Mouse (Mus musculus) left cerebral cortex, postnatal 4 days (tissue): ENCODE data around the gene Slc52a3. TPM values are rescaled to one million over a fixed set of nuclear protein-coding genes. Genes with fewer than 3 reads are reported as not detected.

Experiments
- DNase-seq: peaks from one replicate; pipeline ENCODE4 v3.0.0-alpha.2; 2022
- intact Hi-C: fragments of 180-260 bp; cut with DNase I; formaldehyde crosslinking; loops from one replicate; pipeline ENCODE4 v1.15.1; 2025
- total RNA-seq, 2 experiments: library from RNA; stranded (reverse); gene quantifications; 2 replicates each; pipeline ENCODE4 v1.2.3; 2021

The Slc52a3 gene
- total RNA-seq, 2 experiments from 2014 or later, result 2.2 to 2.5 TPM

DNA sequence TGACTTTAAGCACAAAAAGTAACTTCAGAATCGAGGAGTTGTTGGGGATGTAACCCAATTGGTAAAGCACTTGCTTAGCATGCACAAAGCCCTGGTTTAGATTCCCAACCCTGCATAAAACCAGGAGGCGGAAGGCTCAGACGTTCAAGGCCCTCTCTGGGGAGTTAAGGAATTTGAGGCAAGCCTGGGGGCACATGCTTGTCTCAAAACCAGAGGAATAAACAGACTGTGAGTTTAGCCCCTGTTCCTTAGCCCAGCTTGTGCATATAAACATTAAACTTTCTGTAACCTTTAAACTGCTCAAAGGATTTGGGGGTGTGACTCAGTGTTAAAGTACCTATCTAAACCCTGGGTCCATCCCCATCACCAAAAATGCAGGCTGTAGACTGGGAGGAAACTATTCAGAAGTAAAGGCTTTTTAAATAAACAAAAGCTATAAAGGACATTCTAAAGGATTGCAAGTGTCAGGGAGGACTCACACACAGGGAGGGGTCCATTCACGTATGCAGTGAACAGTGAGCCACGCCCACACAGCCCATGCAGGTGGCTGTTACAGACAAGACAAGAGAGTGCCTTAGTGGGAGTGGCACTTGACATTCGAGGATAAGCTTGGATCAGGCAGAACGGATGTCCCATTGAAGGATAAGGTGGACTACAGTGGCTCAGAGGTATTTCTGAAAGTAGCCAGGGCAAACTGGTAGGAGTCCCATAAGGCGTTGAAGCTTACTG, 1.6 kb downstream of the Slc52a3 start:
- no peak for DNase-seq
- intact Hi-C loops, result loop anchor here (10.0 kb wide), 1 partner anchor 253 kb away; the partner anchor contains the start of gene Psmf1

DNA sequence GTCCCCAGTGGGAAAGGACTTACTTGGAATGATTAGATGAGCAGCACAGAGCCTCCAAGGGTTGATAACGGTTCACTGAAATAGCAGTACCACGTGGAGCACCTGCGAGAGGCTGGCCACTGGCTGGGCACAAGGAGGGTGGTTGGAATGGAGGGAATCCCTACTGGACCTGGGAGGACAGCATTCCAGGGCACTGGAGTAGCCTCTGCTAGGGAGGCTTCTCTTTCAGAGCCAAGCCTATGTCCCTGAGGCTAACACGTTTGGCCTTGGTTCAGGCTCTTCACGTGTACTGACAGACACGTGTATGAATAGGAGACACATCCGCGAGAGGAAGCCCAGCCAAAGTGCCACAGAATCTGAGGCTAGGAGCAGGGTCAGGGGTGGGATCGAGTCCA, 2.2 kb downstream of the Slc52a3 start:
- intact Hi-C loops, result loop anchor here (10.0 kb wide), 1 partner anchor 254 kb away; the partner anchor contains the start of gene Psmf1
- no peak for DNase-seq

DNA sequence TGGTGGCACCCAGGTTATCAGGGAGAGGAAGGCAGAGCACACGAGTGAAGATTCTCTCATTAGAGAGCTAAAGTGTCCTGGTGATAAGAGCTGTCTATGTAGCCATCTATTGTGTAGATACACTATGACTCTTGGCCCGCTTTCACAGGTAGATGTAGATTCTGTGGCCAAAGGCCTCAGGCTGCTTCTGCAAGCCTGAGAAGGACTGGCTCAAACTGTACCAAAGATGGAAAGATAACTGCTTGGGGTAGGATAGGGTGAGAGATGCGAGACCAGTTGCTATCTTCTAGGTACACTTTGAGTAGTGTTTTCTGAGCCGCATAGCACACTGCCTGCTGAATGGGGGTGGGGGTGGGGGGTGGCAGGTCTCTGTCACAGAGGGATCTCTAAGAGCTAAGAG, 2.6 kb downstream of the Slc52a3 start:
- intact Hi-C loops, result loop anchor here (10.0 kb wide), 1 partner anchor 254 kb away; the partner anchor contains the start of gene Psmf1
- DNase-seq, result no peak

DNA sequence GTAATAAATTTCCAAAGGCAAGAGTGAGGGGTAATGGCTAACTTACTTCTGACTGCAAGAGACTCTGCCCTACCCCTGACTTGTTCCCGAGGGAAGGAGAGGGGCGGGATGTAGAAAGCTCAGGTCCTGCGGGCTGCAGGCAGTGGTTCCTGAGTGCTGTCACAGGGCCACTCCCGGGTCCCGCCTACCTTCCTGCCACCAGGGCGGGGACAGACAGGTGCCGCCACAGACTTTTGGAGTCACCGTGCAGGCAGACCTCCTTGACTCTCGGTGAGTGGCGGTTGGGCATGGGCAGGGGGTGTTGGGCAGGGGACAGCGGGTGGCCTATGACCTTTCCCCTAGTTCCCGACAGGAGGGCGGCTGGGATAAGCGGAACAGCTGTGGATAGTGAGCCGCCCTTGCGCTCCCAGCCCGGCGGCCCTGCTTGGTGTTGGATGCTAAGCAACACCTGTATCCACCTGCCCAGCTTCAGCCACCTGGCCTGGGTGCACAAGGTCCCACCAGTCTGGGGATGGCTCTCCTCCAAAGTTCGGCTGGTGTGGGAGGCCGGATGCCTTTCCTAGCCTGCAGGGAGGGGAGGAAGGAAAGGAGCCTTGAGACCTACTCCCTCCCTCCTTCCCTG, 3.5 kb downstream of the Slc52a3 start:
- no peak for DNase-seq
- intact Hi-C loops, result loop anchor here (10.0 kb wide), 1 partner anchor 255 kb away; the partner anchor contains the start of gene Psmf1

DNA sequence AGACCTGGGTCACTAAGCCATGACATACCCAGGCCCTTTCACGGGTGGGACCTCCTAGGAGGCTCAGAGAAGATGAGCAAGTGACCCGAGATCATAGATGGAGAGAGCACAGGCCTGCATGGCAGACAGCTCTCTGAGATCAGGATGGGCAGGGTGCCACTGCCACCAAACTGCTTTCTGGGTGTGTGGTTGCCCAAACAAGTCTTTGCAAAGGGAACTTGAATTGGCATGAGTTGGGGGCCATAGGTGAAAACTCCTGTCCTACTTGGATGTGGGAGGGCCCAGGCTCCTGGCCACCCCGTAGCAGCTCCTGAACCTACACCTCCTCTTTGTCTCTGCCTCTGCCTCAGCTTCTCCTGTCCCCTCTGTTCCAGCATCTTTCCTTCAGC, 4.0 kb downstream of the Slc52a3 start:
- no peak for DNase-seq
- intact Hi-C loops, result no loop called here

DNA sequence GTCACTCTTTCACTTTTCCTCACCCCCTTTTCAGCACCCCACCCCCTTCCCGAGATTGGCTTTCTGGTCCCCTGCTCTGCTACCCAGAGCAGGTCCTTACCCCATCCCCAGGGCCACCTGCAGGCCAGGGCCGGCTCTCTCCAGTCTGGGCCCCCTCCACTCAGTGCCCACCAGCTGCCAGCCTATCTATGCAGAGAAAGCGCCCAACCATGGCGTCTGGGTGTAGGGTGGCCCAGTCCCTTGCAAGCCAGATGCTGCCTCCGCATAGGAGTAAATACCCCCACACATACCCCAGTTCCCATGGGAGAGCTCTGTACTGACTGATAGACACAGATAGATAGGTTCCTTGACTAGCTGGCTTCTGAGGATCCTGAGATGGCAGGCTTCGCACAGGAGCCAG, 4.4 kb downstream of the Slc52a3 start:
- intact Hi-C loops, result no loop called here

DNA sequence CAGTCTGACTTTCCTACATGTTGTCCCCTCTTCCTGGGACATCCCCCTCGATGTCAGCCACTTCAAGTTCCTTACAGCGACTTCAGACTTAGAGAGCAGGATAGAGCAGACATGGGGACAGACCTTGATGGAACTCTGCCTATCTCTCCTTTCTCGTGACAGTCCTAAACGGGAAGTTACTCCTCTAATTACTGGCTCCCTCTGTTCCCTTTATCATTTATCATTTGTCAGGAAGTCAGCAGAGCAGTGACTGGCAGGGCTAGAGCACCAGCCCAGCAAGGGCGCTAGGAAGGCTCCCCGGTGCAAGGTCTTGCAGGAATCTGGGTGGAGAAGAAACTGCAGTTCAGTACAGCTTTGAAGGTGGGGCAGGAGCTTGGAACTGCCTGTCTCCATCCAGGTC, 6.2 kb downstream of the Slc52a3 start:
- DNase-seq, result no peak
- intact Hi-C loops, result no loop called here

More for the DNA sequence above, 4.4 kb downstream of the Slc52a3 start:
- no peak for DNase-seq

DNA sequence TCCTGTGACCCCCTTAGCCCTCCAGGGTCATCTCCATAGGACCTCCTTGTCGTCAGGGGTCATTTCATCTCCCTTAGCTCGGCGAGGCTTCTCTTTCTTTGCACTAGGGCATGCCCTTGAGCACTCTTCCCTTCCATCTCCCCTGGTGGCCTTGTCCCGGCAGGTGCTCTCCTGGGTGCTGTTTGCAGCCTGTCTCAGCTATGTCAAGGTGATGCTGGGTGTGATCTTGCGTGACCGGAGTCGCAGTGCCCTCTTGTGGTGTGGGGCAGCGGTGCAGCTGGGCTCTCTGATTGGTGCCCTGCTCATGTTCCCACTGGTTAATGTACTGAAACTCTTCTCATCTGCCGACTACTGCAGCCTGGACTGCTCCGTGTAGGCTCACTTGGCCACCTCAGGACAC, 11.5 kb downstream of the Slc52a3 start:
- intact Hi-C loops, result no loop called here
- peak; percentile 45 for DNase-seq

DNA sequence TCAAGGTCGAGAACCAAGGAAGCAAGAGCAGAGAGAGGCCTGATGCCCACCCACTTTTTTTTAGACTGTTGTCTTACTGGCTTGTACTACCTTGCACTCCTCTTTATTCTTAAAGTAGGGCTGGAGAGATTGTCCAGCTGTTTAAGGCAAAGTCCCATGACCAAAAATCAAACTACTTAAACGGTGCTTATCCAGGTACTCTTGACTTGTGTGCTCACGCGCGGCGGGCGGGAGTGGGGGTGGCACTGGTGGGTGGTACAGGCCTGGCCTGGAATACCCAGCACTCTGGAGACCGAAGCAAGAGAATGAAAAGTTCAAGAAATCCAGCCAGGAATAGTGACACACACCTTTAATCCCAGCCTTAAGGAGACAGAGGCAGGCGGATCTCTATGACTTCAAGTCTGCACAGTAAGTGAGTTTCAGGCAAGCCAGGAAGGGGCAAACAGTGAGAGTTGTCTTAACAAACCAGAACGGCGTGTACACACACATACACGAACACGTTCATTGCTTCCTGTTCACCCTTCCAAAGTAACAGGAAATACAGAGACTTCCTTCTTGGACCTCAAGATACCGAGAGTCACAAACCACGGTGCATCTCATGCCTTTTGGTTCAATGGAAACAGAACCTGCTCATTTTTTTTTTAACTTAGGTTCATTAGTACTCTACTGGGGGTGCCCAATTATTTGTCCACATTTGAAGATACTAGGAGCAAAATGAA, 12.9 kb downstream of the Slc52a3 start:
- intact Hi-C loops, result no loop called here
- no peak for DNase-seq

DNA sequence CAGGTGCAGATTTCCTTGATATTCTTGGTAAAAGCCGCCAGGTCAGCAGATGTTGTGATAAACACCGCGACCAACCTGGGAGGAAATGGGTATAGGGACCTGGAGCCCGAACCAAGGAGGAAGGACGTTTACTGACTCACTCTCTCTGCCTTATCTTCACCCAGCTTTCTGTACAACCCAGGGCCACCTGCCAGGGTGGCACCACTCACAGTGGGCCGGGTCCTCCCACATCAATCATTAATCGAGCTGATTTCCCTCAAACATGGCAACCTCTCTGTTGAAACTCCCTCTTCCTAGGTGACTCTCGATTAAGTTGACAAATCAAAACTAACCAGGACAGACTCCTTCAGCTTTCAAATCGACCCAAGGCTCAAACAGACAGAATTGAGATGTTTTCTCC, 13.9 kb downstream of the Slc52a3 start:
- no peak for DNase-seq
- intact Hi-C loops, result no loop called here

DNA sequence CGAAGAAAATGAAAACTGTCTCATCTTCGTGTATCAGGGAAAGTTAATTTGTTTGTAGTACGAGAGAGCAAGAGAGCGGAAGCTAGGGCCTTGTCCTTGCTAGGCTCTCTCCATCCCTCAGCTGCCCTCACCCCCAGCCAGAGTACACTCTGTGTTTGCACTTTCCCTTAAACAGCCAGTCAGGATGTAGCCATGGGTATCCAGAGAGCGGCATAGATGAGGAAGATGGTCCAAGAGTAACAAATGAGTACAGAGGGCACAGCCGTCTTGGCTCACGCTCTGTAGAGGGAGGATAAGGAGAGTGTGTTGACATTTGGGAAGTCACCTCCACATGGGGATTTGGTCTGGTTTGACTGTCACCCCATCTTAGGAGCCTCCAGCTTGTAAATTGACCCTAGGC, 14.3 kb downstream of the Slc52a3 start:
- intact Hi-C loops, result no loop called here
- DNase-seq, result no peak

DNA sequence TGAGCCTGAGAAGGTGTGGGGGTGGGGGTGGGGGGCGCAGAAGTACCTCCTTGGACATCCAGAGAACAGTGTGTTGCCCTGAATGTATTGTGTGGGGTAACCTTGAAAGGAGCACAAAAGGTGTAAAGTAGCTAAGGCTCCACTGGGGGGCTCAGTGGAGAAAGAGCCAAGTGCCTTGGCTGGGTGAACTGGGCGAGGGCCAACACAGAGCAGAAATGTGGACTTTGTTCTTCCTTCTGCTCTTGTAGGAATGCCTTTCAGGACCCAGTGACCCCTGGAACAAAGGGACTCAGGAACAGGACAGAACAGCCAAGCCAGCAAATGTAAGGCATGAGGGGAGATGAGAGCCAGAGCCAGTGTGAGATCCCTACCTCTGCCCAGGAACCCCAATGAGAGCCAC, 15.4 kb downstream of the Slc52a3 start:
- intact Hi-C loops, result no loop called here
- DNase-seq, result peak; percentile 33

DNA sequence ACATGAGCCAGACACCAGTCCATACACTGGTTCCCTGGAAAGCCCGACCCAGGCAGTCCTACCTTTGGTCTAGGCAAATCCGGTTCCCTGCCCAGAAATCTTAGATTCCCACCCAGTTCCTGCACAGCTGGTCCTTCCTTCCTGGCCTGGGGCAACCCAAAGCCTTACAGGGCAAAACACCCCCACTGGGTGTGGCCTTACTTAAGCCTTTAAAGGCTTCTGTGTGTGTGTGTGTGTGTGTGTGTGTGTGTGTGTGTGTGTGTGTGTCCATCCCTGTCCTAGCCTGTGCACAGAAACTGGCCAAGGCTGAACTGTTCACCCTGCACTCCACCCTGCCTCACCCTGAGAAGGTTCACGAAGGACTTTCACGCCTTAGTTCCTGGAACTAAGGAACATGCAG, 15.9 kb downstream of the Slc52a3 start:
- no peak for DNase-seq
- intact Hi-C loops, result no loop called here

DNA sequence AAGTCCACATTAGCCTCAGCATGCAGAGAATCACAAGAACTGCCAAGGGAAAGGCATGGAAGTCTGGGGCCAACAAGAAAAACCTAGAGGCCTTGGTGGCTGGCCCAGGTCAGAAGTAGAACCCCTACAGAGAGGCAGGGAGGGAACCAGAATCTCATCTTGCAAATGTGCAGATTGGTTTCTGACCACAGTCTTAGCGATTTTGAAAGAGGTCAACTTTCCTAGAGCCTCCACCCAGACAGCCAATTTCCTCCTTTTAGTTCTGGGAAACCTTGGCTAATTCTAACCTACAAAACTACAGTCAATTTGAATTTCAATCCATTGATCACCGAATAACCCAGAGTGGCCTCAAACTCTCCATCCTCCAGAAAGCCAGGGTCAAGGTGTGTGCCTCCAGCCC, 16.4 kb downstream of the Slc52a3 start:
- intact Hi-C loops, result no loop called here
- DNase-seq, result no peak

DNA sequence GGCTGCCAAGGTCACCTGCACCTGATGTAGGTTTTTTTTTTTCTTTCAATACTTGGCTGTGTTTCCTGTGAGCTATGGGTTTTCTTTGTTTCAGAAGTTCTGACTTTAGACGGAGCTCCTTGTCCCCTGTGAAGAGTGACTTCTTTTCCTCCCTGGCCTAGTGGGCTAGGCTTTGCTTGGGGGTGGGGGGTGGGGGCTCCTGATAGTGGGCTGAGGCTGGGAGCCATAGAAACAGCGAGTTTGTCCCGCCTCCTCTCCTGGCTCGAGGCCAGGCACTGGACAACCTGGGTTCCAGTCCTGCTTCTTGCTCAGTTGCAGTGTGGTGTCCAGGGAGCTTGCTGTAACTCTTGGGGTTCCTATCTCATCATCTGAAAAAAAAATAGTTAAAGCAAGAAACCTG, 19.7 kb downstream of the Slc52a3 start:
- intact Hi-C loops, result no loop called here
- DNase-seq, result no peak

DNA sequence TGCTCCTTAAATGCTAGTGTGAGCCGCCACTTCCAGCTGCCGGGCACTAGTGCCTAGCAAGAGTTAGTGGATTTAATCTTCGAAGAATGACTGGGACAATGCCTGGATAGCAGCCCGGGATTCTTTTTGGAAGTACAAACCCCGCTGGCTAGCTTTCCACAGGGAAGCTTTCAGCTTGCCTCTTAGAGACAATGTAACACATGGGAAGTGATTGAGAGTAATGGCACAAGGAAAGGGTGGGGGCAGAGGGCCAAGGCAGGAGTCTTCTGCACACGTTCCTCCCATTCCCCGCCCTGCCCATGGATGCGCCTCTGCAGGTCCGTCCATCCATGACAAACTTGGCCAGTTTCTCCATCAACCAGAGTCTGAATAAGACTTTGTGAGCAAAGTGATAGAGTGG, 20.4 kb downstream of the Slc52a3 start:
- intact Hi-C loops, result no loop called here
- peak; percentile 26 for DNase-seq

DNA sequence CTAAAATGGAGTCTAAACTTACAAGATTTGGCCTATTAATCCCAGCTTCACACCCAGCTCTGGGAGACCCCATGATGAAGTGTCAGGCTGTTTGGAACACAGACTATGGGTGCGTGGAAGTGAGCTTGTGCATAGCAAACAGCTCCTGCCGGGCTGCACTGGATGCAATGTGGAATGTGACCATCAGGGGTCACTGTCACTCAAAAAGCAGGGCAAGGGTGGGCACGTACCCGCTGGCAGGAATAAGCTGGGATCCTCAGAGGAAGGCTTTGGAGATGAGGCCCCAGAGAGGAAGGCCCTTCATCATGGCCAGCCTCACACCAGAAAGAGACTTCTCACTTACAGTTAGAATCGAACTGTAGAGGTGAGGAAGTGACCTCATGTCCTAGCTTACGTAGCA, 23.9 kb downstream of the Slc52a3 start:
- intact Hi-C loops, result no loop called here
- peak; percentile 74 for DNase-seq

DNA sequence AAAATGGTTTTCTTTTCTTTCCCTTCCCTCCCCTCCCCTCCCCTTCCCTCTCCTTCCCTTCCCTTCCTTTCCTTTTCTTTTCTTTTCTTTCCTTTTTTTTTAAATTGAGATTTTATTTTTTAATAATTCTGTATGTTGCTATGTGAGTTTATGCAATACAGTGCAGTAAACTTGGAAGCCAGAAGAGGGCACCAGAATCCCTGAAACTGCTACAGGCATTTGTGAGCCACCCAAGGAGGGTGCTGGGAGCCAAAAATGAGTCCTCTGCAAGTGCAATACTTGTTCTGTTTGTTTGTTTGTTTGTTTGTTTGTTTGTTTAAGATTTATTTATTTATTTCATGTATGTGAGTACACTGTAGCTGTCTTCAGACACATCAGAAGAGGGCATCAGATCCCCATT, 25.7 kb downstream of the Slc52a3 start:
- no peak for DNase-seq
- intact Hi-C loops, result no loop called here

DNA sequence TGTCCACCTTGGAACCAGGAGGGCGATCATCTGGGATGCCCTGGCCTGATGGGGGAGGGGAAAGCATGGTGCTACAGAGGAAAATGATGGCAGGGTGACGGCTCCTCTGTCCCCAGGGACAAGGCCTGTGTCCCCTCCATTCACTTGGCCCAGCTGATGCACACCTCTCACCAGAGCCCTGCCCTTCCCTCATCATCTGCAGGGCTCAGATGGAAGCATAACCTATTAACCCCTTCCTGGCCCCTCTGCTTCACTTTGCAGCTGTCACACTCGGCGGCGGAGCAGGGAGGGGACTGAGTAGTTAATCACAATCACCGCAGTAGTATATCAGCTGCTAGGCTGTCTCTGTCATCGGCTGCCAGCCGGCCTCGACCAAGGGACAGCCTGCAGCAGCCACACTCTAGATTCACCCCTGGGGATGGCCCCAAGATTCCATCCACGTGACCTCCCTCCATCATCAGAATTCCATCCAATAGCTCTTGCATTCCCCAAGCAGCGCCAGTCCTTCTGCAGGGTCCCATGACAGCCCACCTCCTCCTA, 28.6 kb downstream of the Slc52a3 start:
- no peak for DNase-seq
- intact Hi-C loops, result loop anchor here (5.0 kb wide), 1 partner anchor 72 kb away; no protein-coding TSS in a partner anchor

DNA sequence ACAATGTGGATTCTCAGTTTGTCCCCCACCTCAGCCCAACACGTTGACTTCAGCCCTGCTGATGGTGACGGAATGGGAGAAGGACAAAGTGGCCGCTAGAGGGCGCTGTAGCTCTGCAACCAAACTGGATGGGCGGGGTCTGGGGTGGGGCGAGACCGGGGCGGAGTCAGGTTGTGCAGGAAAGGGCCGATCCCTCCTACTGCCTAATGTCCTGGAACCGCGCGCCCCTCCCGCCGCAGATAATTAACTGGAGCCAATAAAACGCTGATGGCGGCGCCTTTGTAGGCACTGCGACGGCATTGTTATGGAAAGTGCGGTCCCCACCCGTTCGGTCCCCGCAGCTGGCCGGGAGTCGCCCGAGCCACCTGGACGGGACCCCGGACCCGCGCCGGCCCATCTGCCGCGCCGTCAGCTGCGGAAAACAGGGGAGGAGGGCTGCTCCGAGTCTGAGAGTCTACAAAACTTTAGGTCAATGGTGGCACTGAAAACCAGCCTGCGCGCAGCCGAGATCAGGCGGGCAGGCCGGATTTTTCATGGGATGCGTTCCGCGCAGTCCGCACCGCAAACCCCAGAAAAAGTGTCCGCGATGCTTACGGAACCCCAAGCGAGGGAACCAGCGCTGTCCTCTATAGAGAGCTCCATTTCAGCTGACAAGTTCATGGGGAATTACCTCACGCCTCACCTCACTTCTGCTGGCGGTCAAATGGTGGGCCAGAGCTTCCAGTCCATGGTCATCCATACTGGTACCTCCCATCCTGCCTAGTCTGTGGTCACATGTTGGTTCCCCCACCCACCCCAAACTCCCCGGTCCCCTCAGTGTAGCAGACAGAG, 33.2 kb downstream of the Slc52a3 start:
- intact Hi-C loops, result loop anchor here (5.0 to 10.0 kb wide), 2 partner anchors 68 to 165 kb away; no protein-coding TSS in a partner anchor
- peak; percentile 97 for DNase-seq
